ENCODE assay signal across 16 mouse cellular contexts in genomic region chr6:22496471-22496870, GRCm38 (mm10).
DNase-seq lines count a peak whose midpoint lies in the region; ATAC-seq and TF ChIP-seq lines count a peak whose summit lies in the region.
"Had no signal": no experiment of that assay in that cellular context is flagged by ENCODE, and none has a peak within 500 bp of the region (broad histone marks: within the 10 kb centered on the region; RNA-seq: fewer than 3 reads in every experiment).

No protein-coding gene starts in this region.

- H3K27me3 ChIP-seq in intestine, postnatal 0 days (replicated peaks; ENCODE audit: control insufficient read depth, insufficient read depth, low read length) = no peaks in the 10 kb centered on the region
- no peaks in the 10 kb centered on the region for H3K27me3 ChIP-seq in intestine, embryonic 16.5 days (replicated peaks; ENCODE audit: control insufficient read depth, insufficient read depth, low read length)
- H3K27me3 ChIP-seq in MEL (ENCODE audit: control insufficient read depth in 1 of 2, insufficient read depth in 2 of 2, low read length in 2 of 2) = peaks cover 2 to 4% of the 10 kb centered on the region in 2 experiments; a peak in 2 of 4 replicates
- no peaks in the 10 kb centered on the region for H3K27me3 ChIP-seq in hindbrain, postnatal 0 days (ENCODE audit: insufficient read depth, low read length)
- H3K27me3 ChIP-seq: heart, embryonic 15.5 days; midbrain, embryonic 15.5 days had no signal

- no peaks in the 10 kb centered on the region for H3K9me3 ChIP-seq in intestine, postnatal 0 days (ENCODE audit: control insufficient read depth)
- no peaks in the 10 kb centered on the region for H3K9me3 ChIP-seq in intestine, embryonic 16.5 days (ENCODE audit: control insufficient read depth, low read length)
- no peaks in the 10 kb centered on the region for H3K9me3 ChIP-seq in MEL (replicated peaks; ENCODE audit: insufficient read depth, low read length)
- H3K9me3 ChIP-seq in hindbrain, postnatal 0 days (ENCODE audit: low read length) = no peaks in the 10 kb centered on the region
- H3K9me3 ChIP-seq: heart, embryonic 15.5 days; midbrain, embryonic 15.5 days had no signal

- no peak for TF ChIP-seq POLR2A in MEL (IDR thresholded peaks at IDR 0.05; ENCODE audit: control insufficient read depth in 1 of 2, insufficient read depth in 1 of 2, low read depth in 1 of 2, low read length in 2 of 2, poor library complexity in 1 of 2)

- H3K27ac ChIP-seq in intestine, postnatal 0 days (ENCODE audit: low read depth, low read length) = no peak overlapping the region
- no peak overlapping the region for H3K27ac ChIP-seq in intestine, embryonic 16.5 days (ENCODE audit: low read length)
- no peak overlapping the region for H3K27ac ChIP-seq in MEL (ENCODE audit: control insufficient read depth, low read depth, low read length)
- H3K27ac ChIP-seq in hindbrain, postnatal 0 days = no peak overlapping the region
- H3K27ac ChIP-seq: heart, embryonic 15.5 days; midbrain, embryonic 15.5 days had no signal

- DNase-seq in lung, postnatal 14 days = peak; percentile 24
- no peak for DNase-seq in lung, adult 18-20 months
- peak; percentile 34 for DNase-seq in MEL (ENCODE audit: low read depth, low spot score)
- DNase-seq in thymus, postnatal 25 days = peak; percentile 7
- DNase-seq in hindbrain, postnatal 0 days (ENCODE audit: low spot score) = no peak
- DNase-seq: adrenal gland, postnatal 10 days; cerebellum, adult 18-20 months; gastrocnemius, postnatal 14 days; layer of hippocampus, postnatal 36 days; lung, embryonic 14.5 days; right cerebral cortex, postnatal 4 days had no signal

- H3K4me1 ChIP-seq in intestine, postnatal 0 days (replicated peaks; ENCODE audit: control insufficient read depth, insufficient read depth, low read length) = no peaks in the 10 kb centered on the region
- no peaks in the 10 kb centered on the region for H3K4me1 ChIP-seq in intestine, embryonic 16.5 days (ENCODE audit: control insufficient read depth, insufficient read depth, low read length)
- H3K4me1 ChIP-seq in MEL (ENCODE audit: control insufficient read depth in 1 of 2, insufficient read depth in 2 of 2, low read length in 2 of 2) = peaks cover 0 to 3% of the 10 kb centered on the region in 2 experiments; a peak in 1 of 4 replicates
- no peaks in the 10 kb centered on the region for H3K4me1 ChIP-seq in hindbrain, postnatal 0 days (ENCODE audit: insufficient read depth, low read length)
- H3K4me1 ChIP-seq: heart, embryonic 15.5 days; midbrain, embryonic 15.5 days had no signal

- no peak for TF ChIP-seq EP300 in MEL (IDR thresholded peaks at IDR 0.05; ENCODE audit: low read depth in 1 of 2, low read length in 2 of 2)

- H3K79me2 ChIP-seq in MEL (ENCODE audit: control insufficient read depth, insufficient read depth, low read length, poor library complexity) = no peaks in the 10 kb centered on the region

- H3K36me3 ChIP-seq in intestine, postnatal 0 days (ENCODE audit: control insufficient read depth, insufficient read depth) = no peaks in the 10 kb centered on the region
- no peaks in the 10 kb centered on the region for H3K36me3 ChIP-seq in intestine, embryonic 16.5 days (ENCODE audit: control insufficient read depth, insufficient read depth, low read length)
- no peaks in the 10 kb centered on the region; a peak in 1 of 4 replicates for H3K36me3 ChIP-seq in MEL (ENCODE audit: control insufficient read depth in 1 of 2, insufficient read depth in 2 of 2, low read length in 2 of 2)
- H3K36me3 ChIP-seq in hindbrain, postnatal 0 days (ENCODE audit: insufficient read depth, low read length) = no peaks in the 10 kb centered on the region
- H3K36me3 ChIP-seq: heart, embryonic 15.5 days; midbrain, embryonic 15.5 days had no signal

- H3K9ac ChIP-seq in intestine, postnatal 0 days (ENCODE audit: low read depth, low read length) = no peak overlapping the region
- H3K9ac ChIP-seq in intestine, embryonic 16.5 days (ENCODE audit: low read depth, low read length) = no peak overlapping the region
- no peak overlapping the region for H3K9ac ChIP-seq in MEL (ENCODE audit: control insufficient read depth, low read depth, low read length, poor library complexity, severe bottlenecking)
- no peak overlapping the region for H3K9ac ChIP-seq in hindbrain, postnatal 0 days (replicated peaks; ENCODE audit: low read length)
- H3K9ac ChIP-seq: heart, embryonic 15.5 days; lung, embryonic 14.5 days; midbrain, embryonic 15.5 days had no signal

- no peak overlapping the region for H3K4me3 ChIP-seq in intestine, postnatal 0 days (ENCODE audit: low read depth, low read length)
- no peak overlapping the region for H3K4me3 ChIP-seq in intestine, embryonic 16.5 days (ENCODE audit: low read length)
- H3K4me3 ChIP-seq in MEL (ENCODE audit: control insufficient read depth in 1 of 2, insufficient read depth in 1 of 2, low read depth in 2 of 2, low read length in 2 of 2) = no peak overlapping the region
- H3K4me3 ChIP-seq in hindbrain, postnatal 0 days (ENCODE audit: low read length) = no peak overlapping the region
- H3K4me3 ChIP-seq: heart, embryonic 15.5 days; midbrain, embryonic 15.5 days had no signal

- TF ChIP-seq RAD21 in MEL (IDR thresholded peaks at IDR 0.05; ENCODE audit: low read depth, low read length) = peak; percentile 34

- no peak overlapping the region for H3K4me2 ChIP-seq in intestine, postnatal 0 days (replicated peaks; ENCODE audit: low read depth)
- no peak overlapping the region for H3K4me2 ChIP-seq in intestine, embryonic 16.5 days (ENCODE audit: low read depth, low read length)
- H3K4me2 ChIP-seq in hindbrain, postnatal 0 days (ENCODE audit: low read depth, low read length) = no peak overlapping the region
- H3K4me2 ChIP-seq: heart, embryonic 15.5 days; lung, embryonic 14.5 days; midbrain, embryonic 15.5 days had no signal

- WGBS in intestine, postnatal 0 days = 72% methylated on average over 1 of the region's 1 CpGs
- 86% methylated on average over 1 of the region's 1 CpGs for WGBS in intestine, embryonic 16.5 days
- WGBS in hindbrain, postnatal 0 days = 90% methylated on average over 1 of the region's 1 CpGs

- ATAC-seq in intestine, postnatal 0 days = no peak
- no peak for ATAC-seq in intestine, embryonic 16.5 days
- no peak for ATAC-seq in hindbrain, postnatal 0 days
- ATAC-seq: hindbrain, embryonic 16.5 days; midbrain, embryonic 15.5 days had no signal

- peak; percentile 46 for TF ChIP-seq CTCF in intestine, postnatal 0 days (IDR thresholded peaks at IDR 0.05; ENCODE audit: low read depth)
- peak in 2 of 3 experiments; percentile 13 to 48; a peak in 2 of 6 replicates for TF ChIP-seq CTCF in MEL (IDR thresholded peaks at IDR 0.05 in 2 of 3, conservative IDR thresholded peaks at IDR 0.05 in 1 of 3; ENCODE audit: control insufficient read depth in 1 of 3, insufficient read depth in 1 of 3, low read depth in 2 of 3, low read length in 3 of 3, poor library complexity in 1 of 3, severe bottlenecking in 1 of 3)
- no peak for TF ChIP-seq CTCF in hindbrain, postnatal 0 days (IDR thresholded peaks at IDR 0.05; ENCODE audit: low read depth)

TF ChIP-seq in MEL, 35 proteins besides CTCF, POLR2A, EP300 and RAD21:
- TF ChIP-seq TAL1 (IDR thresholded peaks at IDR 0.05; ENCODE audit: low read length) (no peak), SMC3 (IDR thresholded peaks at IDR 0.05; ENCODE audit: low read depth, low read length) (peak; percentile 60), ZMIZ1 (IDR thresholded peaks at IDR 0.05; ENCODE audit: low read depth, low read length) (no peak), MYB (IDR thresholded peaks at IDR 0.05; ENCODE audit: low read depth, low read length) (no peak)

Comparison
In these comparisons a context has a peak if more than half of its experiments do, and no peak if none do; other contexts are left out.
1. DNase-seq: peak in lung, postnatal 14 days (single experiment), MEL (single experiment) and thymus, postnatal 25 days (single experiment); none in lung, adult 18-20 months (0 of 2) and hindbrain, postnatal 0 days (single experiment).